In genomic region chr1:165764571-165764970, GRCm38 (mm10) we compare ENCODE assay signal across 8 mouse cellular contexts. TPM values are rescaled to one million over a fixed set of nuclear protein-coding genes. Genes with fewer than 3 reads are reported as not detected.
A peak's percentile ranks its signal among the peaks of the same experiment; 100 is the strongest.
DNase-seq lines count a peak whose midpoint lies in the region; ATAC-seq and TF ChIP-seq lines count a peak whose summit lies in the region.

No protein-coding gene starts in this region.

- H3K4me1 ChIP-seq in heart, embryonic 12.5 days (replicated peaks), result peaks cover 25% of the 10 kb centered on the region
- peaks cover 6 to 7% of the 10 kb centered on the region in 2 experiments; a peak in 1 of 4 replicates for H3K4me1 ChIP-seq in ES-E14 (ENCODE audit: control insufficient read depth in 2 of 2, insufficient read depth in 2 of 2, low read length in 2 of 2, poor library complexity in 1 of 2)
- peaks cover 25% of the 10 kb centered on the region for H3K4me1 ChIP-seq in hindbrain, embryonic 10.5 days (replicated peaks)
- peaks cover 16% of the 10 kb centered on the region for H3K4me1 ChIP-seq in midbrain, embryonic 10.5 days

- H3K4me2 ChIP-seq in heart, embryonic 12.5 days, result peak overlapping the region; percentile 84

- H3K27me3 ChIP-seq in heart, embryonic 12.5 days (replicated peaks), result peaks cover 4% of the 10 kb centered on the region; the same call in 1 of the 2 replicates
- H3K27me3 ChIP-seq in hindbrain, embryonic 10.5 days (ENCODE audit: insufficient read depth, poor library complexity, severe bottlenecking), result peaks cover 39% of the 10 kb centered on the region
- peaks cover 47% of the 10 kb centered on the region for H3K27me3 ChIP-seq in midbrain, embryonic 10.5 days (ENCODE audit: low read depth, poor library complexity, severe bottlenecking)

- H3K9me3 ChIP-seq in heart, embryonic 12.5 days (replicated peaks), result no peaks in the 10 kb centered on the region
- H3K9me3 ChIP-seq in ES-E14 (ENCODE audit: control insufficient read depth, insufficient read depth, low read depth, low read length), result no peaks in the 10 kb centered on the region
- peaks cover 6% of the 10 kb centered on the region; the same call in 1 of the 2 replicates for H3K9me3 ChIP-seq in hindbrain, embryonic 10.5 days
- H3K9me3 ChIP-seq in midbrain, embryonic 10.5 days (replicated peaks), result peaks cover 5% of the 10 kb centered on the region; the same call in 1 of the 2 replicates

- in situ Hi-C loops in ES-E14 (cut with MboI; ENCODE audit: low sequenced_read_pairs in 2 of 2, unreplicated experiment in 2 of 2), result no loop called here

- peak overlapping the region; percentile 75 for H3K9ac ChIP-seq in heart, embryonic 12.5 days
- 0 out of 2 replicates have a peak overlapping the region, but pooled peaks have one; percentile 9 for H3K9ac ChIP-seq in ES-E14 (ENCODE audit: insufficient read depth, low read depth, low read length, poor library complexity, severe bottlenecking)

- DNase-seq in heart, adult 8-10 months (ENCODE audit: low spot score), result no peak
- no peak for DNase-seq in ES-E14 (ENCODE audit: low read depth, low spot score)
- DNase-seq in hindbrain, embryonic 10.5 days (ENCODE audit: low spot score), result no peak
- no peak for DNase-seq in midbrain, embryonic 10.5 days (ENCODE audit: low spot score)
- DNase-seq in gastrocnemius, postnatal 4 days (ENCODE audit: low spot score in 2 of 2), result no peak
- DNase-seq in thymus, postnatal 36 days, result no peak
- no peak for DNase-seq in gastrocnemius, postnatal 10 days

- WGBS in heart, embryonic 12.5 days, result 48% methylated on average over 9 of the region's 9 CpGs
- WGBS in hindbrain, embryonic 10.5 days, result 53% methylated on average over 9 of the region's 9 CpGs
- 54% methylated on average over 9 of the region's 9 CpGs for WGBS in midbrain, embryonic 10.5 days

- no peak for ATAC-seq in heart, embryonic 12.5 days (ENCODE audit: insufficient number of reproducible peaks, low FRiP score)

- H3K27ac ChIP-seq in heart, embryonic 12.5 days (ENCODE audit: poor library complexity, severe bottlenecking), result peak overlapping the region; percentile 52
- H3K27ac ChIP-seq in ES-E14 (ENCODE audit: insufficient read depth, low read depth, low read length, poor library complexity, severe bottlenecking), result no peak overlapping the region
- no peak overlapping the region for H3K27ac ChIP-seq in hindbrain, embryonic 10.5 days
- H3K27ac ChIP-seq in midbrain, embryonic 10.5 days (replicated peaks), result no peak overlapping the region; the same call in 1 of the 2 replicates

- H3K4me3 ChIP-seq in heart, embryonic 12.5 days, result peak overlapping the region; percentile 64
- H3K4me3 ChIP-seq in ES-E14 (ENCODE audit: insufficient read depth in 1 of 2, low read depth in 1 of 2, low read length in 2 of 2, poor library complexity in 1 of 2, severe bottlenecking in 1 of 2), result peak overlapping the region; percentile 68 to 87
- H3K4me3 ChIP-seq in hindbrain, embryonic 10.5 days, result peak overlapping the region; percentile 67
- H3K4me3 ChIP-seq in midbrain, embryonic 10.5 days, result peak overlapping the region; percentile 89

- H3K36me3 ChIP-seq in heart, embryonic 12.5 days, result no peaks in the 10 kb centered on the region
- no peaks in the 10 kb centered on the region for H3K36me3 ChIP-seq in ES-E14 (ENCODE audit: control insufficient read depth, insufficient read depth, low read length, poor library complexity, severe bottlenecking)
- no peaks in the 10 kb centered on the region for H3K36me3 ChIP-seq in hindbrain, embryonic 10.5 days
- no peaks in the 10 kb centered on the region for H3K36me3 ChIP-seq in midbrain, embryonic 10.5 days

TF ChIP-seq in ES-E14, 5 proteins besides CTCF, POLR2A, EP300 and RAD21:
- TF ChIP-seq ZC3H11A (IDR thresholded peaks at IDR 0.05; ENCODE audit: borderline replicate concordance, low read depth, low read length) (no peak), CHD2 (IDR thresholded peaks at IDR 0.05; ENCODE audit: low read depth, low read length) (no peak), MAFK (IDR thresholded peaks at IDR 0.05; ENCODE audit: insufficient read depth, low read depth, low read length) (no peak), HCFC1 (IDR thresholded peaks at IDR 0.05; ENCODE audit: borderline replicate concordance, insufficient read depth, low read length) (no peak), ZNF384 (IDR thresholded peaks at IDR 0.05; ENCODE audit: low read depth, low read length) (no peak)

RNA-seq across cellular contexts. Expression of gene Creg1, which starts 1.0 kb away (rescaled TPM):
- 94.9 and 109 TPM in 2 replicates for polyA plus RNA-seq in heart, embryonic 12.5 days (2016; fragmentation: Nextera tagmentation; extraction: Ambion mirVana)
- 100 to 1,000 TPM in 3 of 4 experiments, 10 to 100 TPM in 1; 98.7 to 109 (median 103) TPM for total RNA-seq in heart, adult 8-10 months (2022)
- 15.7 and 20.0 TPM in 2 replicates for total RNA-seq in ES-E14 (2012; rRNA removed)
- 30.0 and 40.7 TPM in 2 replicates for polyA plus RNA-seq in hindbrain, embryonic 10.5 days (2016; fragmentation: Nextera tagmentation; extraction: Ambion mirVana)
- polyA plus RNA-seq in midbrain, embryonic 10.5 days (2016; fragmentation: Nextera tagmentation; extraction: Ambion mirVana), result 31.7 and 36.1 TPM in 2 replicates
- 10 to 100 TPM; 27.5 to 28.3 TPM for total RNA-seq in gastrocnemius, postnatal 4 days (2021)
- total RNA-seq in gastrocnemius, postnatal 10 days (2021), result 10 to 100 TPM; 37.2 to 42.5 TPM

RNA-seq across cellular contexts. Expression of gene Cd247, which starts 23.9 kb away (rescaled TPM):
- 0.38 and 0.49 TPM in 2 replicates for polyA plus RNA-seq in heart, embryonic 12.5 days (2016; fragmentation: Nextera tagmentation; extraction: Ambion mirVana)
- 1 to 10 TPM in 1 of 4 experiments, under 1 TPM in 3; 0.16 to 1.1 (median 0.46) TPM for total RNA-seq in heart, adult 8-10 months (2022)
- total RNA-seq in ES-E14 (2012; rRNA removed), result 6.1 and 9.5 TPM in 2 replicates
- polyA plus RNA-seq in hindbrain, embryonic 10.5 days (2016; fragmentation: Nextera tagmentation; extraction: Ambion mirVana), result 1.0 and 1.2 TPM in 2 replicates
- 1.6 and 2.7 TPM in 2 replicates for polyA plus RNA-seq in midbrain, embryonic 10.5 days (2016; fragmentation: Nextera tagmentation; extraction: Ambion mirVana)
- 1 to 10 TPM in 1 of 2 experiments, under 1 TPM in 1; 0.70 to 1.1 TPM for total RNA-seq in gastrocnemius, postnatal 4 days (2021)
- 1 to 10 TPM; 1.6 to 1.9 TPM for total RNA-seq in gastrocnemius, postnatal 10 days (2021)

RNA-seq across cellular contexts. Expression of gene Rcsd1, which starts 55.0 kb away (rescaled TPM):
- 113 and 122 TPM in 2 replicates for polyA plus RNA-seq in heart, embryonic 12.5 days (2016; fragmentation: Nextera tagmentation; extraction: Ambion mirVana)
- total RNA-seq in heart, adult 8-10 months (2022), result 10 to 100 TPM; 64.0 to 99.3 (median 73.2) TPM
- total RNA-seq in ES-E14 (2012; rRNA removed), result 1.5 and 5.4 TPM in 2 replicates
- polyA plus RNA-seq in hindbrain, embryonic 10.5 days (2016; fragmentation: Nextera tagmentation; extraction: Ambion mirVana), result 11.2 and 11.4 TPM in 2 replicates
- polyA plus RNA-seq in midbrain, embryonic 10.5 days (2016; fragmentation: Nextera tagmentation; extraction: Ambion mirVana), result 8.6 and 8.7 TPM in 2 replicates
- 100 to 1,000 TPM; 108 to 126 TPM for total RNA-seq in gastrocnemius, postnatal 4 days (2021)
- 100 to 1,000 TPM; 128 to 138 TPM for total RNA-seq in gastrocnemius, postnatal 10 days (2021)

Comparison
In these comparisons a context has a peak if more than half of its experiments do, and no peak if none do; other contexts are left out.
1. RNA of gene Rcsd1, which starts 55.0 kb away (total RNA-seq): 128 to 138 TPM in gastrocnemius, postnatal 10 days, 108 to 126 TPM in gastrocnemius, postnatal 4 days and 64.0 to 99.3 TPM in heart, adult 8-10 months; 1.5 to 5.4 TPM in ES-E14; every median in the first group is over 10 times any median in the second.
2. Peak in every context shown above with its lines, with median percentiles within 50 percentile points of each other: H3K4me3 ChIP-seq.